In genomic region chr1:132308674-132309073, GRCm38 (mm10) we compare ENCODE assay signal across 25 mouse cellular contexts.
"Had no signal": no experiment of that assay in that cellular context is flagged by ENCODE, and none has a peak within 500 bp of the region (broad histone marks: within the 10 kb centered on the region; RNA-seq: fewer than 3 reads in every experiment).

No protein-coding gene starts in this region.

- H3K4me2 ChIP-seq: heart, embryonic 11.5 days; heart, embryonic 13.5 days; heart, embryonic 15.5 days; hindbrain, embryonic 12.5 days; hindbrain, embryonic 14.5 days; kidney, embryonic 15.5 days; limb, embryonic 12.5 days; liver, embryonic 12.5 days had no signal

- H3K4me3 ChIP-seq: heart, embryonic 13.5 days; heart, embryonic 15.5 days; hindbrain, embryonic 12.5 days; kidney, embryonic 15.5 days; limb, embryonic 12.5 days; liver, embryonic 12.5 days had no signal

- H3K9me3 ChIP-seq: heart, embryonic 13.5 days; heart, embryonic 15.5 days; hindbrain, embryonic 12.5 days; kidney, embryonic 15.5 days; limb, embryonic 12.5 days; liver, embryonic 12.5 days had no signal

- H3K27ac ChIP-seq: heart, embryonic 13.5 days; heart, embryonic 15.5 days; hindbrain, embryonic 12.5 days; hindbrain, embryonic 14.5 days; kidney, embryonic 15.5 days; kidney, postnatal 0 days; limb, embryonic 12.5 days; liver, embryonic 12.5 days; liver, embryonic 14.5 days had no signal

- DNase-seq: gastrocnemius, postnatal 14 days; gastrocnemius, postnatal 36 days; heart, adult 18-20 months; heart, postnatal 14 days; heart, postnatal 36 days; kidney, adult 11 months; kidney, adult 2 months; kidney, adult 9 months; kidney, postnatal 14 days; kidney, postnatal 36 days; layer of hippocampus, adult 9-11 months; layer of hippocampus, postnatal 36 days; left cerebral cortex, postnatal 4 days had no signal

- H3K36me3 ChIP-seq: heart, embryonic 13.5 days; heart, embryonic 15.5 days; hindbrain, embryonic 12.5 days; kidney, embryonic 15.5 days; limb, embryonic 12.5 days; liver, embryonic 12.5 days had no signal

- ATAC-seq: hindbrain, embryonic 16.5 days; intestine, embryonic 16.5 days; liver, embryonic 12.5 days had no signal

- H3K9ac ChIP-seq: heart, embryonic 13.5 days; heart, embryonic 15.5 days; hindbrain, embryonic 12.5 days; hindbrain, embryonic 14.5 days; kidney, embryonic 15.5 days; limb, embryonic 12.5 days; liver, embryonic 12.5 days; liver, embryonic 14.5 days had no signal
